Mouse (Mus musculus): ENCODE results near the gene 1700011L22Rik.
A peak's percentile ranks its signal among the peaks of the same experiment; 100 is the strongest.

The 1700011L22Rik gene

DNA sequence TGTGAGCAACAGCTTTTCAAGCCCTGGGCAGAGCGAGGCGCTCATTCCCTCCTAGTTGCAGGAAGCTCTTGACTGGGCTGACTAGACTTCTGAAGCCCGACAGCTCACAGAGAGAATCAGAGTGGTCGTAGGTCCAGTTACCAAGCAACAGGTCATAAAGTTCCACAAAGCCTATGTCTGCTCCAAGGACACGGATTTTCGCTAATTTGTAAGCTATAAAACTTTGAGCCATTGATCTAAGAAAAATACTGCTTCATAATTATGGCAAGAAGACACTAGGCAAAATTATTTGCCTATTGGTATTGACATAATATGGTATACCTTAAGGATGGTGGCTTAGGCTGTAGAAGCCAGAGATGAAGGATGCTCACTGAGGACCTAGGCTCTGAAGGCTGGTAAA lies at the start of gene 1700011L22Rik:
1700011L22Rik (minus strand) TSS at position 101 of the 400 bp plus-strand sequence.
- no peak for DNase-seq (ENCODE audit: low read depth, low spot score)

DNA sequence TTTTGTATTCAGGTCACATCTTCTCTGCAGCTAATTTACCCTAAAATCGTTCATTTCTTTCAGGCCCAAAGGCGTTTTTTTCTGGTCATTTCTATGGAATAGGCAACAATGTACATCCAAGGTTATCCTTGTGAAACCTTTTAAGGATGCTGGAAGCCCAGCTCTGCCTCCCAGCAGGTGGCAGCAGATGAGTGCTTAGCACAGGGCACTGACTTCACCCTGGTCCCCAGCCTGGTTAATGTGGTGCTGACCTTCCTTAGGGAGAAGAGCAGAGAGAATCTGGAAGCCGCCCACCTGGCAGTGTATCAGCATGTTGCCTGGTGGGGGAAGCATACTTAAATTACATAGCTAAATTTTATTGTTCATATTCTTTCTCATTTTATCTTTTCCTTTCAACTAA lies 49.4 kb upstream of the 1700011L22Rik start:
- peak; percentile 36 for DNase-seq (ENCODE audit: low read depth, low spot score)

DNA sequence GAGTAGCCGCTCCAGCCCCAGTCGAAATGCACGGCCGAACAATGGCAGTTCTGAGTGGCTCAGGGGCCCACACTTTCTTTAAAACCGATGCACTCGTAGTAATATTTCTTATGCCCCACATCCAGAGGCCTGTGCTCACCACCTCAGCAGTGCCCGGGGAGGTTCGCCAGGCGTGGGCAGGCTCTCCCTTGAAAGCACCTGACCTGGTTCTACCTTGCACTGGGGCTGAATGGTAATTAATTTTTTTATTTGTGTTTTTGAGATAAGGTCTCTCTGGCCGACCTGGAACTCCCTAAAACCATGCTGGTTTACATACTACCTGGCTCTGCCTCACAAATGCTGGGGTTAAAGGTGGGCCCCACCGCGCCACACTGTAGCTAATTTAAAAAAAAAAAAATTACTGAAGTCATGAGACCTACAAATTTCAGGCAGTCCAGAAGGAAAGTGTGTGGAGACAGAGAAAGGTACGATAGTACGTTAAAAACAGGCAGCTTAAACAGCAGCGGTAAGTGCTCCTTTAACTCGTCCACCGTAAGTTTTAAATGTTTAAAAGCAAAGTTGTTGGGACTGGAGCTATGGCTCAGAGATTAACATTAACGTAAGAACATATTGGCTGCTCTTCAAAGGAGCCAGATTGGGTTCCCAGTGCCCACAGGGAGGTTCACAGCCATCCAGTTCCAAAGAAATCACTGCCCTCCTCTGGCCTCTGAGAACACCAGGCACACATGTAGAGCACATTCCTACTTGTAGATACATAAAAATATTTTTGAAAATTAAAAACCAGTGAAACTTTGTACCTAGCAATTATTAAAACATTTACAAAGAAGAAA lies 47.1 kb upstream of the 1700011L22Rik start:
- no peak for DNase-seq (ENCODE audit: low read depth, low spot score)

DNA sequence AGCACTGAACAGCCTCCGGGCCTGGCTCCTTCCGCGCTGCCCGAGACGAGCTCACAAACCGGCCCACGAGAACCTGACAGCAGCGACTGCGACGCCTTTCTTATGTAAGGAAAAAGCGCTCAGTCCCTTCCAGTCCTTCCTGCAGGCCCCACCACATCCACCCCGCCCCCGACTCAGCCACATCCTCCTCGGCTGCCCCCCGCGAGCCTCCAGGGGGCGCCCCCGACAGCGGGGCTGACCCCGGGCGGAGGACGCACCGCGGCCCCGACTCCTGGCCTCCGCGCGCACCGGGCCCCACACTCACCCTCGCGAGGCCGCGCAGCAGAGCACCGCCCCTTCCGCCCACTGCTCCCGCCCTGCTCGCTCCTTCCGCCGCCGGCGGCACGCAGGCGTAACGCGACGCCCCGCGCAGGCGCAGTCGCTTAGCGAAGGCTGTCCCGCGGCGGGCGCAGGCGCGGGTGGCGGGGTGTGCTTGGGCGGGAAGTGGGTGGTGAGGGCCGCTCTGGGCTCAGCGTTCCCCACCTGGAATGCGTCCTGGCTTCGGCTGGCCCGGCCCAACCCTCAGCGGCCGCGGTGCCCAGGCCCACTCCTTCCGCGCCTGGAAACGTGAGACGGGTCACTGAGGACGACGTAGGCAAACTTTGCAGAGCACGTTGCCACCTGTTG lies 46.4 kb upstream of the 1700011L22Rik start, which contains the start of gene Mmaa:
Mmaa (minus strand) TSS at position 328 of the 666 bp plus-strand sequence.
- DNase-seq (ENCODE audit: low read depth, low spot score) = peak; percentile 92

DNA sequence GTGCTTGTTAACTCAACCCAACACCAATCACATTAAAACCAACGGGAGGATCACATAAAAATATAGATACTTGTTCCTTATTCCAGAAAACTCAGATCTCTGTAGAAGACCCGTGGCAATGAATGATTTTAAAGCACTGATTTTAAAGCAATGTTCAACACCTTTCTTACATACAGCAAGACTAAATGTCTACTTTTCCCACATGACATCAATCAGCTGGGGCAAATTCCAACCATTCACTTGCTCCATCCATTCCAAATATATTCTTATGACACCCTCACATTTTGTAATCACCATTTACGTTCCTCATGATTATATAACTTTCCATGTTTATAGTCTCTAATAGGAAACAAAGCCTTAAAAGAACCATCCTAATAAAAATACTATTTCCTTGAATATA lies 45.5 kb upstream of the 1700011L22Rik start:
- no peak for DNase-seq (ENCODE audit: low read depth, low spot score)

DNA sequence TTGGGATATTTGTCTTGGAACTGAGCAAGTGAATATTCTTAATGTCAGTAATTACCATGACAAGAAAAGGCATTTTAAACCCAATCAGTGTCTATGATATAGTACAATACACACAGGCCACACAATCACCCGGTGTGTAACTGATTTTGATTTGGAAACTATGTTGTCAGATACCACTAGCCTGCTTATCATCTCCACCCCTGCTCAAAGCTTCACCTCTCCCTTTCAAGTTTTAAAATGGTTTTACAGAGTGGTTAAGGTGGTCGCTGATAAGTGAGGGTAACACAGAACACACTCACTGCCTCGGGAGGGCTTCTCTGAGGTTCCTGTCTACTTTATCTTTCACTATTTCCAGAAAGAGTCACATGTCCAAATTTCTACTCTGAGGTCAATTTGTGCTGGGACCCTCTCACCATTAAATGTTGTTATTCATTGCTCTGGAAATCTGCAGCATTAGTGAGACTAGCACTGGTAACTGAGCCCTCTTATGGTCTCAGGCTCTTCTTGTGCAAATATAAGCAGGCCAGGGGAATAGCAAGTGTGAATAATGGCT lies 44.4 kb upstream of the 1700011L22Rik start:
- DNase-seq (ENCODE audit: low read depth, low spot score) = no peak

DNA sequence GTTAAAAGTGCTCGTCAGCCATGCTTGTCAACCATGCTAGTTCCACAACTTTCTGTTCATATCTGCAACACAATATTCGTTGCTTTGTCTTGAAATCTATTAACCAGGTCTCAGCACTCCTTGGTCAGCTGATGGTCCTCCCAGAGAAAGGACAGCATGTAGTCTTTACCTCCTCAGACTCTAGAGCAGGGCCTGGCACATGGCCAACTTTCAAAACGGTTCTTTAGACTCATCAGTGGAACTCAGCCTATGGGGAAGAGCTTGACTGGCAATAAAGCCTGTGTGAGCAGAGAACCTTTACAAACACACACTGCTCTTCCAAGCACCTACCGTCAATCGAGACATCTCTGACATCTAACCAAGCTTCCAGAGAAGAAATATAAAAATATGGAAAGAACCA lies 41.2 kb upstream of the 1700011L22Rik start:
- no peak for DNase-seq (ENCODE audit: low read depth, low spot score)

DNA sequence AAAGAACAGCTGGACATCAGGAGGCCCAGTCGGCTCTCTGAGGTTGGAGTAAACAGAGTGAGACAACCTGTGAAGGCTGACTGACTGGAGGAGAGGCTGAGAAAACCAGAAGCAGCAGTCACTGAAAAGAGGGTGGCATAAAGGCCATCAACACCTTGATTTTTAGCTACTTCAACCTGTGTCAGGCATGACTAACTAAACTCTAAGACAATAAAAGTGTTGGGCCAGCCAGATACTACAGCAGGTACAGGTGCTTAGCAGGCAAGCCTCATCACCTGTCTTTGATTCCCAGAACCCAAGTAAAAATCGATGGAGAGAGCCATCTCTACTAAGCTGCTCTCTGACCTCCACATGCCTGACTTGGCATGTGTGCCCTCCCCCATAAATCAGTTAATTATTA lies 40.3 kb upstream of the 1700011L22Rik start:
- DNase-seq (ENCODE audit: low read depth, low spot score) = no peak

DNA sequence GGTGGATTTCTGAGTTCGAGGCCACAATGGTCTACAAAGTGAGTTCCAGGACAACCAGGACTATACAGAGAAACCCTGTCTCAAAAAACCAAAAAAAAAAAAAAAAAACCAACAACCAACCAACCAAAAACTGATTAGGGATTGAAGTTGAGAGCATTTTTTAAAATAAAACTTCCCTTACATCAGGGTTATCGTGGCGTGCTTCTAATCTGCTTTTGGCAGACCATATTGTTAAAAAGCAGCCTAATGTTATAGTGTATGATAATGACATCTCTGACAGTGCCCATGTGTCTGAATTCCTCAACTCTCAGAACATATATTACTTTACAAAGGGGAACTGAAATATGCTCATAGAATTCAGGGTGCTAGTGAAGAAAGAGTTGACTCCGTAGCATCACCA lies 39.9 kb upstream of the 1700011L22Rik start:
- no peak for DNase-seq (ENCODE audit: low read depth, low spot score)

DNA sequence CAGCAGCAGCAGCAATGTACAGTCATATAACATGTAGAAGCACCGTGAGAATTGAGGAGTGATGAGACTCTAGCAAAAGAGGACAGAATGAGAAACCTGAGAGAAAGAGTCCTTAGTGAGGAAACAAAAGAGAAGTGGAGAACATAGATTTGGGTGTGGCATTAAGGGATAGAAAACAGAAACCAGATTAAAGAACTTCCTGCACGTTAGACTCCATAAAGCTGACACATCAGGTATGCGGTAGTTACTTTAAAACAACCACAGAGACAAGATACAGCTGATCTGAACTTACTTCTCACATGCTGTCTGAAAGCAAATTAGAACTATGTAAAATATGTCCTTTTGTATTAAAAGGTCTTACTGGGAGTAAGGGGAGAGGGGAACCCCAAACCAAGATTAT lies 38.1 kb upstream of the 1700011L22Rik start:
- no peak for DNase-seq (ENCODE audit: low read depth, low spot score)

DNA sequence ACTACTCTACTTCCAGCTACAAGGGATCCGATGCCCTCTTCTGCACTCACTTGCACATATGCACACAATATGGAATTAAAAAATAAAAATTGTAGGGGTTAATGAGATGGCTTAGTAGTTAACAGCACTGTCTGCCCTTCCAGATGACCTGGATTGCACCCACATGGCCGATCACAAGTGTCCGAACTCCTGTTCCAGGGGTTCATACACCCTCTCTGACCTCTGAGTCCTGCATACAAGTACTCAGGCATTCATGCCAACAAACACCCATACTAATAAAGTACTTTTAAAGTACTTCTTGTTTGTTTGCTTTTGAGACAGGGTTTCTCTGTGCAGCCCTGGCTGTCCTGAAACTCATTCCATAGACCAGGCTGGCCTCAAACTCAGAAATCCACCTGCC lies 36.3 kb upstream of the 1700011L22Rik start:
- no peak for DNase-seq (ENCODE audit: low read depth, low spot score)

DNA sequence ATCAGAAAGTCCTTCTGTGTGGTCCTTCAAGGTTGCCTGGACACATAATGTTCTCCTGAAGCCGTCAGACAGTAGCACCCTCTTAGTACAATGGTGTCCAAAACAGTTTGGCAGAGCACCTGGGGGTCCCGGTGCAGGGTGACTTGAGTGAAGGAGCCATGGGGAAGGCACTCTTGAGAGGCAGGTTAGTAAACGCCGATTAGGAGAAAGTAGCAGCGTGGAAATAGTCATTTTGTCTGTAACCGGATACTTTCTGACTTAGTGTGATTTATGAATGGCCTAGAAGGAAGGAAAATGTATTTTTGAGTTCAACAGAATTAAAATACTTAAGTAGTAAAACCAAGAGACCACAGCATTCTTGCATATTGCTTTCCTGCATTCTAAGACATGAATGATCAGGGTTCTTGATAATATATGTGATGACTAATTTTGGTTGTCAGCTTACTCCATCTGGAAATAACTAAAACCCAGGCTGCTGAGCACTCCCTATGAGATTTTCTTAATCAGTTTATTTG lies 33.1 kb upstream of the 1700011L22Rik start:
- DNase-seq (ENCODE audit: low read depth, low spot score) = no peak

DNA sequence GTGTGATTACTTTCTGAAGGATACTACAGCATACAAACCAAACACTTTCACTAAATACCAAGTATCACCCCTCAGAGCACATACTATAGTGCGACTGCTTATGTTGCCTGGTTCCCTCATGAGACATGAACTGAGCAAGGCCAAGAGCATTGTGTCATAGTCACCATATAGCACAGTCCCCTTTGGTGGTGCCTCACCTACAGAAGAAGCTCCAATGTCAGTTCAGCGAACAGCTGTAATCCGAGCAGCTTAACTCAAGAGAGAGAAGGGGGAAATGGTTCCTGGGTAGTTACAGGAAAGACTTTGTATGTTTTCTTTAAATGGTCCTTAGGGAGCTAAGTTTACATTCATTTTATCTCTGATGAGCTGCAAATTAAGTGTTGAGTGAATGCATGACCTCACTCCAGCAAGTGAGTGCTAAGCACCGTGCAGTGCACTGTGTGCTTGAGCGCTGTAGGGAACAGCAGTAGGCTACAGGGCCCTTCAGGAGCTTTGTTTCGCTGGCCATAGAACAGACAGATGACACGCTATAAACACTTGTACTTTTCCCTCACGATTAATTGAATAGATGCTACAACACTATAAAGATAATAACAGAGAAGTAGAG lies 29.0 kb upstream of the 1700011L22Rik start:
- no peak for DNase-seq (ENCODE audit: low read depth, low spot score)

DNA sequence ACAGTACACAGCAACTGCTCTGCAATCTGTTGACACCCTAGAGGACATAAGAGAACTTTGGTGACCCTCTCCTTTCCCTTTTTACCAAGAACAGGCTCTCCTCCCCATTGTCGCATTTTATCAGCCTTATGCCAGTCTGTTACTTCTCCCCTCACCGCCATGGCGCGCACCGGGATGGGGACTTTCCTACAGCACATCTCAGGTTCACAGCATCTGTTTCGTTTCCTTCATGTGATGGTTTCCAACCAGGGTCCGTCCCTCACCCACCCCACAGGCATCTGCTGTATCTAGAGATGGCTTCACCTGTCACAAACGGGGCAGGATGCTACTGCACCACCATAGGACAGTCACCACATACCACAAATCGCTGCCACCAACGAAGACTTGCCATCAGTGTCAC lies 26.6 kb upstream of the 1700011L22Rik start:
- no peak for DNase-seq (ENCODE audit: low read depth, low spot score)

DNA sequence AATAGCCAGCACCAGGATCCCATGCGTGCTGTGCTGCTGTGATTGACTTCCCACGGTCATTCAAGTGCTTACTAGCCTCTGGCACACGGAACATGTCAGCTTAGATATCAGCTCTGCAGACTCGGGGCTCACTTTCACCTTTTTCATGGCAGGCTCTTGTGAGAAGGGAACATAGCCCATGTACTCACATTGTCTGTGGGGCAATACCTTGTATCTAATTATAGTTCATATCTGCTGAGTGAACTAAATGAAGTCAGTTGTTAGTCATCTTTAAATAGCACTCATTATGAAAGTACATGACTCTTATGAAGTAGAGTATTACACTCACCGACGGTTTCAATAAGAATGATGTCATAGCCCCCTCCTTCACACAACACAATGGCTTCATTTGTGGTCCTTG lies 25.4 kb upstream of the 1700011L22Rik start:
- no peak for DNase-seq (ENCODE audit: low read depth, low spot score)

DNA sequence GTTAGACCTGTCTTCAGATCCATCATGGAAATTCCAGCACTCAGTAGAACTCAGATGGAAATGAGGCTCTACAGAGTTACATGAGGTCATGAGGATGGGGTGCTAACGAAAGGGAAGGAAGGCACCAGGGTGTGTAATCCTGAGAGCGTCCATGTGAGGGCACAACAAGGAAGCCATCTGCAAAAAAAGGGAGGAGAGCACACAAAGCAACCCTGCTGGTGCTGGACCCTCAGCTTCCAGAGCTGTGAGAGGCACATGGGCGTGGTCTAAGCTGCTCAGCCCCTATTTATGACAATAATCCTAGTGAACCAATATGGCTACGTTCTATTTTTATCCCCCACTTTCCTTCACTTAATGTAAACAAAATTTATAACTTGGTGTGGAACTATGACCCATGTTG lies 24.3 kb upstream of the 1700011L22Rik start:
- DNase-seq (ENCODE audit: low read depth, low spot score) = no peak

DNA sequence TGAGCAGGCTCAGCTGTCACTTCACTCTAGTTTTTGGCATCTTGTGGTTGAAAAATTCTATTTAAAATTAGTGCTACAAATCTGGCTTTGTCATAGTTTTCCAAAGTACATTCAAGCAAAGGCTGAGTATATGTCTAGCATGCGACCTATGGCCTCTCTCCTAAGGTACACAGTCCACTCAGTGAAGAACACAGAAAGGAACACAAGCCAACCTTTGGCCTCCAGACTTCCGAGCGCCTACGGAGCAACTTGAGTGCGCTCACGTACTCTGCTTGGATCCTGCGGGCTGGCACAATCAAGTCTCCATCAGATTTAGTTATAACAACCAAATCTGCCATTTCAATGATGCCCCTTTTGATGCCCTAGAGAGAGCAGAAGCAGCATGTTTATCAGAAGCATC lies 20.6 kb upstream of the 1700011L22Rik start:
- DNase-seq (ENCODE audit: low read depth, low spot score) = no peak

DNA sequence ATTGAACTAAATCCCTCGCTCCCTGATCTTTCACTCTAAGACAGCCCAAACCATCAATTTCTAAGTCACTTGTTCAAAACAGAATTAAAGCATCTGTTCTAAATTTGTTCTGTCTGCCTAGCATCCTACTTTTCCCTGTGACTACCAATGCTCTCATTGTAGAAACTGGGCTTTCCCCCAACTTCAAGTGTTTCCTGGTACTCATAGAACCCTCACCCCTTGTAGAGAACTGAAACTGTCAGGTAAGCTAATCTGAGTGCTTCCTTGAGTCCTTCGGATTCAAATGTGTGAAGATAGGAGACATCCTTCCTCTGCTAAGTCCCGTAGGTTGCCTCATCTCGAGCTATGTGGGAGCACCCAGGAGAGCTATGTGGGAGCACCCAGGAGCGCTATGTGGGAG lies 13.6 kb upstream of the 1700011L22Rik start:
- no peak for DNase-seq (ENCODE audit: low read depth, low spot score)

DNA sequence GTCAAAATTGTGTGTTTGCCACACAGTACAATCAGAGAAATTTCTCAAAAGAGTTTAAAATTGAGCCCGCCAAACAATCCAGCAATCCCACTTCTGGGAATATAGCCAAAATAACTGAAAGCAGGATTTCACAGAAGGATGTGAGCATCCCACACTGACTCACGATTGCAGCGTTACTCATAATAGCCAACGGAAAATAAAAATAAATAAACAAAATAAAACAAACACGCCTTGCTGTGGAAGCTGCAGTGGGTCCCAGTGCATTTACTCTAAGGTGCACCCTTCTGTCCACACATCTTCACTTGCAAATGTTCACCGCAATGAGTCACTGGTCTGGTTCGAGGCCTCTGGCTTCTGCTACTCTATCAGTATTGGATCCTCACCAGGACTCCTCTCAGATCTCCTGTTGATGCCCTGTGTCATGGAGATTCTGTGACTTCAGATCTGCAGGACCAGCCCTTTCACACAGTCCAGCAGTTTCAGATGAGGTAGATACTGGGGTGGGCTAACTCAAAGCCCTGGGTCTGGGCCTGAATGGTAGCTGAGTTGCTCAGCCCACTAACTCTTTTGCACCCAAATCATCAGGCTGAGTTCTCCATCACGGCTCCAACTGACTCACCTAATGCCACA lies 7.8 kb upstream of the 1700011L22Rik start:
- DNase-seq (ENCODE audit: low read depth, low spot score) = no peak

DNA sequence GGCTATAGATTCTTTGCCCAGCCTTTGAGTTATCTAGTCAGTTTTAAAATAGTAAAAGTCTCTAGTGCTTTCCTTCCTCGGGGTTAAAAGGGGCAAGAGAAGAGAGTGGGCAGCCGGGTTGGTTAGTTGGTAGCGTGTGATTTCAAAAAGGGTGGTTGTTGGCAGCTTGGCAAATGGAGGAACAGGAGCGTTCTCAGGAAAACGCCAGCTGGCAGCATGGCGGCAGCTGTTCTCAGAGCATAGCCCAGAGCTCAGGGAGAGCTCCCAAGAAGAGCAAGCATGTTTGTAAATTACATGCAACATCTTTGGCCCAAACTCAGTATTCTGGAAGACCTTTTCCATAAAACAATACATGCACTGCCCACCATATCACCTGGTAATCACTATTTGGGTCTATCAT lies 5.4 kb upstream of the 1700011L22Rik start:
- DNase-seq (ENCODE audit: low read depth, low spot score) = no peak

DNA sequence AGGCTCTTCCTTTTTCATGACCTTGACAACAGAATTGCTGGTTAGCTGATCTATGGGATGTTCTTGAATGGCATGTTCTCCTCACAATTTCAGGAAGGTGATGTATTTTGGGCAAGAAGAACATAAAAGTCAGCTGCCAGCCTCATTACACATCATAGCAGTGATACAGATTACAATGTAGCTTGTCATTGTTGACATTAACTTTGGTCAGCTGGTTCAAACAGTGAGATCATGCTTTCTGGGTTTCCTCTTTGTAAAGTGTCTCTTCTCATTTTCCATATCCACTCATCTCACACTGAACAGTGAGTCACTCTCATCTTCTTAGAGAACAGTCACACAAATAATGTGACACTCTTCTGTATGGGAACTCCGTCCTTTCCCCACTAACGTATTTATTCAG lies 4.9 kb downstream of the 1700011L22Rik start:
- DNase-seq (ENCODE audit: low read depth, low spot score) = no peak

DNA sequence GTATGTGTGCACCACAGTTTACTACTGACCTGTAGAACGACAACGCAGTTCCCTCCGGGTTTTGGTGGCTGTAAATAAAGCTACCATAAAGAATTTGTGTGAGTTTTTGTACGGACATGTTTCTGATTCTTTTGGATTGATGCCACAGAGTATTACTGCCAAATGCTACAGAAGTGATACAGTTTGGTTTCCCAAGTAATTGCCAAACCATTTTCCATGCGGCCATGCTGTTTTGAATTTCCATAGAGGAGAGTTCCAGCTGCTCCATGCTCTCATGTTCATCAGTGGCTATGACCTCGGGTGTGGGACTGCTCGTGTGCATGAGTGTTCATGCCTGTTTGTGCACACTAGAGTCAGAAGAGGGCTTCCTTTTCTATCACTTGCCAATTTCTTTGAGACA lies 8.4 kb downstream of the 1700011L22Rik start:
- DNase-seq (ENCODE audit: low read depth, low spot score) = no peak
